Mouse (Mus musculus) activated CD4-positive, CD25-positive, alpha-beta regulatory T cell, adult 9 weeks (primary cell): ENCODE data around the gene Nudt6. TPM values are rescaled to one million over a fixed set of nuclear protein-coding genes. Genes with fewer than 3 reads are reported as not detected.

ENCODE experiments used
- polyA plus RNA-seq: library from polyadenylated mRNA; unstranded; fragments of 100-300 nt; shearing (Covaris generic); gene quantifications from one replicate; pipeline ENCODE4 v1.2.1, GENCODE M21; 2017

Nudt6 gene
- 23.1 TPM for polyA plus RNA-seq

GRCm38 (mm10) chr3:37420072-37420471 is at the start of gene Nudt6:
Gene Nudt6 (minus strand): TSS chr3:37420211.

GRCm38 (mm10) chr3:37419458-37419991 is 486 bp downstream of the Nudt6 start, which contains the start of gene Spata5:
Gene Spata5 (plus strand): TSS chr3:37419896.

Other genes with a start within 250 kb of the Nudt6 start
- gene Il21, start 187.6 kb downstream of the Nudt6 start, polyA plus RNA-seq = 13.4 TPM
- gene Bbs12, start 107.7 kb downstream of the Nudt6 start, polyA plus RNA-seq = 5.4 TPM
- gene Cetn4, start 107.5 kb downstream of the Nudt6 start, polyA plus RNA-seq = 1.2 TPM
- gene Fgf2, start 71.9 kb downstream of the Nudt6 start, polyA plus RNA-seq = 2.4 TPM
- 50.9 TPM for gene Spata5, start 315 bp downstream of the Nudt6 start, polyA plus RNA-seq
- gene Spry1, start 219.7 kb upstream of the Nudt6 start, polyA plus RNA-seq = 13.9 TPM